Mouse (Mus musculus): ENCODE measurements around the gene Calcoco2.

Calcoco2 gene

GRCm38 (mm10) chr11:96080736-96081135 is 31.0 kb downstream of the Calcoco2 start:
- DNase-seq (ENCODE audit: low spot score in 2 of 2) = no peak

- DNase-seq (ENCODE audit: low spot score in 2 of 2) = no peak
Measured at GRCm38 (mm10) chr11:96076221-96077105, 35.3 kb downstream of the Calcoco2 start.

- DNase-seq (ENCODE audit: low spot score in 2 of 2) = peak; percentile 99 to 100
Measured at GRCm38 (mm10) chr11:96075509-96076220, 36.1 kb downstream of the Calcoco2 start, which contains the start of gene Atp5g1. TSS of gene Atp5g1 (minus strand) at chr11:96075670.

GRCm38 (mm10) chr11:96075177-96075508 is 36.6 kb downstream of the Calcoco2 start:
- no peak for DNase-seq (ENCODE audit: low spot score in 2 of 2)

- DNase-seq (ENCODE audit: low spot score in 2 of 2) = peak in 1 of 2 experiments; percentile 66
Measured at GRCm38 (mm10) chr11:96074351-96075176, 37.2 kb downstream of the Calcoco2 start.

- no peak for DNase-seq (ENCODE audit: low spot score in 2 of 2)
Measured at GRCm38 (mm10) chr11:96073295-96073993, 38.3 kb downstream of the Calcoco2 start.

DNA sequence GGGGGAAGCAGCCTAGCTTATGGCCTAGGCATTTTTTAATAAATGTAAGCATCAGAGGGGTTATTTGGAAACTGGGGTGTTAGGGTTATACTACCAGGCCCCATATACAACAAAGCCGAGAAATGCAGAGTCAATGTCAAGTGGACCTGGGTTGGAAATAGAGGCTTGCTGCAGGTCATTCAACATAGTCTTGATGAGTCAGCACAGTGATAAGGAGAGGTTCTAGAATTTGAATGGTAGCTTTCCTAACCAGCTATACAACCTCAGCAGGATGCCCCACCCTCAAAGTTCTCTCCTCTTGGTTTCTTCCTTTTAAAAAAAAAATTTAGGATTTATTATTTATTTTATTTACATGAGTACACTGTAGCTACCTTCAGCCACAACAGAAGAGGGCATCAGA is 40.8 kb downstream of the Calcoco2 start:
- DNase-seq (ENCODE audit: low spot score in 2 of 2) = no peak

- DNase-seq (ENCODE audit: low spot score in 2 of 2) = no peak
Measured at GRCm38 (mm10) chr11:96070353-96070752, 41.4 kb downstream of the Calcoco2 start.

DNA sequence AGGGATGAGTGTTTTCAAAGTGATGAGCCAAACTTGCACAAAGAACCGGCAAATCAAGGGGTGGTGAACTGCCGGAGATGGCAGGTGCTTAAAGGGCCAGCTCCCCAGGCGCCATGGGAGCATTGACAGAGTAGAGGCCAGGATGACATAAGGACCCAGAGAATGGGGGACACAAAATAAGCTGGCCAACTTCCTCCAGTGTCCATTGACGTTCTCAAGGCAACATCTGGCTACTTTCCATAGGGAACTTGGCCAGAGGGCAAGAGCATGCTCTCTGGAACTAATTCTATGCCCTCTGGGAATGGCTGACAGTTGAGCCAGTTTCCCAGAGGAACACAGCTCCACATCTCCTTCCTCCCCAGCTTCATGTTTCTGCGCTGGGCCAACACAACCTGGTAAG is 43.5 kb downstream of the Calcoco2 start:
- DNase-seq (ENCODE audit: low spot score in 2 of 2) = no peak

- peak; percentile 98 for DNase-seq (ENCODE audit: low spot score in 2 of 2)
Measured at GRCm38 (mm10) chr11:96065215-96065911, 46.4 kb downstream of the Calcoco2 start, which contains the start of gene Ube2z. TSS of gene Ube2z (minus strand) at chr11:96065388.

- peak in 1 of 2 experiments; percentile 48 for DNase-seq (ENCODE audit: low spot score in 2 of 2)
Measured at GRCm38 (mm10) chr11:96064521-96065214, 47.1 kb downstream of the Calcoco2 start.

GRCm38 (mm10) chr11:96058309-96058708 is 53.5 kb downstream of the Calcoco2 start:
- no peak for DNase-seq (ENCODE audit: low spot score in 2 of 2)

DNA sequence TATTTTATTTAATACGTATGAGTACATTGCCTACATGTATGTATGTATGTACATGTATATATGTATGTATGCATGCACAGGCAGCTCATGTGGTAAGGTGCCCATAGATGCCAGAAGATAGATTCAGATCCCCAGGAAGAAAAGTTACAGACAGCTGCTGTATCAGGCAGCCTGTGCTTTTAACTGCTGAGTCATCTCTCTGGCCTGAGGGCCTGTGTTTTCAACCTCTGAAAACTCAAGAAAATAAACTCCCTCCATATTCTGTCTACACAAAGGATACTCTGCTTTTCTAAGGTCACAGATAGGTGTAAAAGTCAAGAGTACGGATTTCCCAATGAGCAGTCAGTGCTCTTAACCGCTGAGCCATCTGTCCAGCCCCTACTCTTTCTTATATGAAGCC is 60.9 kb downstream of the Calcoco2 start:
- DNase-seq (ENCODE audit: low spot score in 2 of 2) = no peak

- DNase-seq (ENCODE audit: low spot score in 2 of 2) = no peak
Measured at GRCm38 (mm10) chr11:96049939-96050338, 61.8 kb downstream of the Calcoco2 start.
